Comparison of ENCODE assay signal across 16 mouse cellular contexts in the genomic region with DNA sequence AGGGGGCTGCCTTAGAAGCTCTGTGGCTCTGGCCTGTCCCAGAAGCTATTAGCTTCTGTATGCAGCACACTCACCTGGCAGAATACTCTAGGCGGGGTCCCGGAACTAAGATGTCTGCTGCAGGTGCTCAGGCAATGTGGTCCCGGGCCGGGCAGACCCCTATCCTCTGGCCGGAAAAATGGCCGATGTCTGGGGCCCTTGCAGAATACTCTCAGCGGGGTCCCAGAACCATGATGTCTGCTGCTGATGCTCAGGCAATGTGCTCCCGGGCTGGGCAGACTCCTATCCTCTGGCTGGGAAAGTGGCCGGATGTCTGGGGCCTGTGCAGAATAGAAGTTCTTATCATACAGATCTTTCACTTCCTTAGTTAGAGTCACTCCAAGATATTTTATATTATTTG.
"Had no signal": no experiment of that assay in that cellular context is flagged by ENCODE, and none has a peak within 500 bp of the region (broad histone marks: within the 10 kb centered on the region; RNA-seq: fewer than 3 reads in every experiment).

No protein-coding gene starts in this region.

- H3K9me3 ChIP-seq: neural tube, embryonic 12.5 days; neural tube, embryonic 13.5 days had no signal

- H3K9ac ChIP-seq: neural tube, embryonic 12.5 days; neural tube, embryonic 13.5 days; neural tube, embryonic 15.5 days; stomach, embryonic 15.5 days had no signal

- DNase-seq: retina, postnatal 1 day; right cerebral cortex, adult 18-20 months; right cerebral cortex, postnatal 14 days; right cerebral cortex, postnatal 25 days; right cerebral cortex, postnatal 4 days; spleen, adult 18-20 months; thymus, adult 18-20 months; thymus, adult 2 months; thymus, postnatal 14 days; thymus, postnatal 25 days; thymus, postnatal 4 days had no signal

- H3K36me3 ChIP-seq: neural tube, embryonic 12.5 days; neural tube, embryonic 13.5 days; neural tube, embryonic 15.5 days; stomach, embryonic 15.5 days had no signal

- H3K4me3 ChIP-seq: neural tube, embryonic 12.5 days; neural tube, embryonic 13.5 days; neural tube, embryonic 15.5 days; stomach, embryonic 15.5 days had no signal

- H3K4me1 ChIP-seq: neural tube, embryonic 12.5 days; neural tube, embryonic 13.5 days; neural tube, embryonic 15.5 days; stomach, embryonic 15.5 days had no signal

- H3K27ac ChIP-seq: neural tube, embryonic 12.5 days; neural tube, embryonic 13.5 days; neural tube, embryonic 15.5 days; stomach, embryonic 15.5 days; stomach, postnatal 0 days had no signal

- H3K27me3 ChIP-seq: neural tube, embryonic 12.5 days; neural tube, embryonic 13.5 days; neural tube, embryonic 15.5 days; stomach, embryonic 15.5 days had no signal
